Mouse (Mus musculus) limb, embryonic 11.5 days (tissue): ENCODE measurements at regions not wholly inside any gene's neighbourhood (a gene's known extent, or its start where the extent isn't known, plus 50 kb on each side); places are given as distances from the start of the nearest gene placed in this dataset.

Experiments used
- ATAC-seq: fragments of 200-750 bp; cut with Nextera tagmentation; 2 replicates; pipeline ENCODE4 v1.8.0; 2017; ENCODE audit warnings: low read depth; ENCODE audit not compliant: insufficient number of reproducible peaks, low FRiP score, low TSS enrichment
- DNase-seq: peaks from one replicate; pipeline ENCODE4 v3.0.0-alpha.2; 2015; ENCODE audit warnings: low spot score
- H3K27ac ChIP-seq: fragments of 300-500 bp; sonication (generic); replicated peaks from 2 replicates; pipeline ENCODE4 v1.5.1; 2014; ENCODE audit warnings: low read depth, mild to moderate bottlenecking, low read length
- H3K27me3 ChIP-seq: fragments of 300-500 bp; sonication (generic); 2 replicates; pipeline ENCODE4 v1.6.1; 2014; ENCODE audit warnings: mild to moderate bottlenecking, low read length, mixed read lengths; ENCODE audit not compliant: control insufficient read depth, insufficient read depth
- H3K36me3 ChIP-seq: fragments of 300-500 bp; sonication (generic); 2 replicates; pipeline ENCODE4 v1.6.1; 2014; ENCODE audit warnings: mild to moderate bottlenecking, low read length, moderate library complexity, mixed read lengths; ENCODE audit not compliant: control insufficient read depth, insufficient read depth
- H3K4me1 ChIP-seq: fragments of 300-500 bp; sonication (generic); 2 replicates; pipeline ENCODE4 v1.6.1; 2014; ENCODE audit warnings: low read length, mixed read lengths; ENCODE audit not compliant: control insufficient read depth, insufficient read depth
- H3K4me2 ChIP-seq: fragments of 300-500 bp; sonication (generic); 2 replicates; pipeline ENCODE4 v1.6.1; 2014; ENCODE audit warnings: low read depth, mild to moderate bottlenecking, moderate library complexity; ENCODE audit not compliant: severe bottlenecking
- H3K4me3 ChIP-seq: fragments of 300-500 bp; sonication (generic); 2 replicates; pipeline ENCODE4 v1.5.1; 2014; ENCODE audit warnings: low read depth, low read length
- H3K9ac ChIP-seq: fragments of 300-500 bp; sonication (generic); 2 replicates; pipeline ENCODE4 v1.6.1; 2014; ENCODE audit warnings: mild to moderate bottlenecking, low read length
- H3K9me3 ChIP-seq: fragments of 300-500 bp; sonication (generic); 2 replicates; pipeline ENCODE4 v1.6.1; 2016; ENCODE audit warnings: low read length; ENCODE audit not compliant: control insufficient read depth
- WGBS: fragments of 180-500 bp; shearing (Covaris S2); extraction: QIAGEN DNeasy Blood & Tissue Kit; methylation state at CpG from one replicate; pipeline ENCODE4 v1.1.7; 2014; 5-methylcytosine and 5-hydroxymethylcytosine counted together

DNA sequence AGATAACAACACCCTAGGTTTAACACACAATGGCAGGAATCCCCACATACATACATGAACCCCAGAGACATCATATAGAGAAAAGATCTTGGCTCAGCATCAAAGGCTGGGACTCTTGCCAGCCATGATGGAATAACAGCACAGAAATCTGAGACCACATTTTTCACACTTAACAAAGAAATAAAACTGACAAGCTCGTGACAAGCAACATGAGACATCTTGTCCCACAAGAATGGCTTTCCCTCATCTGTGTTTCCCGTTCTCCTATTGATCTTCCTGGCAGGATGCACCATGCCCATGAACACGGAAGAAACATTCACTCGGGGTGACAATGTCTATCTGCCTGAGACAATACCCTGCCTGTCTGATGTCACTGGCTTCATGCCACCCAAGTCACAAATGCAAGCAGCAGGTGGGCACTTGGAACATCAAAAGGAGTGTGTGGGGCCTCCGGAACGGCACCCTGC, 235.0 kb upstream of the Pabpc6 start:
- Histone ChIP-seq H3K4me3 (no peak overlapping the region), H3K4me2 (no peak overlapping the region)
- no peak for ATAC-seq

DNA sequence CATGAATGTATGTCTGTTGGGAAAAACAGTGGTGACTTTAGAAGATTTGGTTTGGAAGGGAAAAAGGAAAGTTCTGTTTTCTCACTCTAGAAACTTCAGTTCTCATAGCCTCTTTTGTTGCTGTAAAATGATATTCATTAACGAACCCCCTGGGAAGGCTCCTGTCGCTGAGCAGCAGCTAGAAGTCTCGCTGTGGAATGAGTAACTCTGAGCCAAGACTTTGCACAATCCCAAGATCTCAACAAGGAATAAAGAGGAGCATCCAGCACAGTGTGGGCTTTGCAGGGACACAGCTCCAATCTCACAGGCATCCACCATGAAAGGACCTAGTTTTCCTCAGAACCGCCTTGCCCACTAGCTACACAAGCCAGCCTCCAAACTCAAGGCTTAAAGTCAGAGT, 233.8 kb upstream of the Pabpc6 start:
- Histone ChIP-seq H3K9ac (no peak overlapping the region), H3K4me1 (peaks cover 12% of the 10 kb centered on the region), H3K36me3 (no peaks in the 10 kb centered on the region), H3K27me3 (no peaks in the 10 kb centered on the region), H3K9me3 (no peaks in the 10 kb centered on the region), H3K4me3 (no peak overlapping the region), H3K27ac (no peak overlapping the region), H3K4me2 (no peak overlapping the region)
- no peak for DNase-seq
- no peak for ATAC-seq
- 69% methylated on average over 4 of the region's 4 CpGs for WGBS

More for the DNA sequence above, 235.0 kb upstream of the Pabpc6 start:
- 30% methylated on average over 6 of the region's 6 CpGs for WGBS
- Histone ChIP-seq H3K27ac (no peak overlapping the region), H3K27me3 (no peaks in the 10 kb centered on the region), H3K36me3 (no peaks in the 10 kb centered on the region), H3K9me3 (no peaks in the 10 kb centered on the region), H3K9ac (no peak overlapping the region), H3K4me1 (peaks cover 12% of the 10 kb centered on the region)
- no peak for DNase-seq

DNA sequence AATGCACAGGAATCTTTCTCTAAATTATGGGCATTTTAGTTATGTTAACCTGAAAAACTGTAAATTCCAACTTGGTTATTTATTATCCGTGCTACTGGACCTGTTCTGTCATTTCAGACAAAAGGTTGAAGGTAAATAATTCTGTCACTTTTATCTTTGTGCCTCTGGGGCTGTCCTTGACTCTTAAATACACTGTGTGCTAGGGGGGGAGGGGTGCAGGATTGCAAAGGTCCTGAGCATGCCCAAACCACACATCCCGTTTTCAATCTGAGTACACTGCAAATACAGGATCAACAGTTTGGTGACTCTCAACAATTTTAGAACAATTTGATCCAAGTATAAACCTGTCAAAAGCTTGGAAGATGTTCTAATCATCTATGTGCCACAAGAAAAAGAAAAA, 227.4 kb upstream of the Pabpc6 start:
- 60% methylated on average over 2 of the region's 2 CpGs for WGBS
- Histone ChIP-seq H3K9me3 (no peaks in the 10 kb centered on the region), H3K4me2 (no peak overlapping the region), H3K9ac (no peak overlapping the region), H3K27me3 (no peaks in the 10 kb centered on the region), H3K36me3 (no peaks in the 10 kb centered on the region), H3K4me3 (no peak overlapping the region), H3K4me1 (peaks cover 7% of the 10 kb centered on the region), H3K27ac (no peak overlapping the region)
- no peak for ATAC-seq
- no peak for DNase-seq

DNA sequence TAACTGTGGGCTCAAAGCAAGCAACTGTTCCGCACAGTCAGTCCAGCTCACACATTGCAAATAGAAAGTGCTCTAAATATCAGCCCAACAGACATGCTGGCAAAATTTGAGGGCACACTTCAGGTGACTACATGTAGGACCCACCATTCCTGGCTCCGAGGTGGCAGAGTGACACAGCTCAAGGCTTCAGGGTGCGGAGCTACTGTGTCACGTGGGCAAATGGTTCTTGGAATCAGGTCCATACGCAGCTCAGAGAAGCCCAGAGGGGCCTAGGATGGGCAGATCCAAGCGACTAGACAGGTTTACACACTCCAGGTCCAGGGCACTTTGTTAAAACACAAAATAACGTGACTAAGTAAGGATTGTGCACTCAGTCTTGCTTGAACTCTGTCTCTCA, 226.2 kb upstream of the Pabpc6 start:
- H3K27me3 ChIP-seq = no peaks in the 10 kb centered on the region
- no peak overlapping the region for H3K9ac ChIP-seq
- ATAC-seq (no peak), DNase-seq (no peak)
- WGBS = 72% methylated on average over 7 of the region's 7 CpGs
- H3K4me1 ChIP-seq = peaks cover 7% of the 10 kb centered on the region
- peak overlapping the region; percentile 56; the same call in 1 of the 2 replicates for H3K27ac ChIP-seq
- no peaks in the 10 kb centered on the region for H3K36me3 ChIP-seq
- no peaks in the 10 kb centered on the region for H3K9me3 ChIP-seq
- no peak overlapping the region for H3K4me2 ChIP-seq
- no peak overlapping the region for H3K4me3 ChIP-seq

DNA sequence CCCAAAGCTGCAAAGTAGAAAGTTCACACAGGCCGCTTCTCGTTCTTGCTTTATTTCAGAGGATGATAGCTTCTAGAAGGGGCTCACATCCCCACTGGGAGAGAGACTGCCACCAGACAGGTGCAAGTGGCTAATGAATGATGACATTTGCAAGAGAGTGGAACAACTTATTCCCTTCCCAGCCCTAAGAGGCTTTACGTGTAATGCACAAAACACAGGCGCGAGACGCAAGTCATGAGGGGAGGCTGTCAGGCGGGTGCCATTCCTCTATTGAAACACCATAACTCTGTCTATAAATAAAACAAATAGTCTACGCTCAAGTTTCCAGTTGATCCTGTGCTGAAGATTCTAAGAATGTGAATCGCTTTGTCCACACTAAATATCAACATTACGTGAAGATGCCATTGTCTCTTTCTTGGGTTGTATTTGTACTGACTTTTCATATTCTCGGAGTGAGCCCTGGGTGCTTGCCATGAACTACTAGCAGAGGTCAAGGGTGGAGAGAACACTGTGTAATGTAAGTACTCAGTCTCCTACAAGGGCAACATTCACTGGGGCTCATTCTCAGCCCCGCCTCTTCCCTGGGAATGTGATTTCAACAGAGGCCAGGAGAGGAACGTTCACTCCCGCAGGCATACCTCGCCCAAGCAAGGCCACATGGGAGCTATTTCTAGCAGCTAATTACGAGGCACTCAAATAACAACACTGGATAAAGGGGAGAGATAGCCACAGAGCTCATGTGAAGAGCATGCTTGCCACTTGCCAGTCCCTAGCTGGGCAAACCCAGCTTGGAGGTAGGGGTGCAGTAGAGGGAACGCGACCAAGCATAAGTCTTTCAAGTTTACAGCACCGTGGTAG, 225.5 kb upstream of the Pabpc6 start:
- H3K9ac ChIP-seq = no peak overlapping the region
- H3K36me3 ChIP-seq = no peaks in the 10 kb centered on the region
- H3K27me3 ChIP-seq = no peaks in the 10 kb centered on the region
- no peak overlapping the region for H3K4me2 ChIP-seq
- peak overlapping the region; percentile 56; the same call in 1 of the 2 replicates for H3K27ac ChIP-seq
- no peak overlapping the region for H3K4me3 ChIP-seq
- peaks cover 7% of the 10 kb centered on the region for H3K4me1 ChIP-seq
- ATAC-seq = peak; percentile 44; the same call in 1 of the 2 replicates
- H3K9me3 ChIP-seq = no peaks in the 10 kb centered on the region
- WGBS = 69% methylated on average over 19 of the region's 19 CpGs
- peak; percentile 53 for DNase-seq

DNA sequence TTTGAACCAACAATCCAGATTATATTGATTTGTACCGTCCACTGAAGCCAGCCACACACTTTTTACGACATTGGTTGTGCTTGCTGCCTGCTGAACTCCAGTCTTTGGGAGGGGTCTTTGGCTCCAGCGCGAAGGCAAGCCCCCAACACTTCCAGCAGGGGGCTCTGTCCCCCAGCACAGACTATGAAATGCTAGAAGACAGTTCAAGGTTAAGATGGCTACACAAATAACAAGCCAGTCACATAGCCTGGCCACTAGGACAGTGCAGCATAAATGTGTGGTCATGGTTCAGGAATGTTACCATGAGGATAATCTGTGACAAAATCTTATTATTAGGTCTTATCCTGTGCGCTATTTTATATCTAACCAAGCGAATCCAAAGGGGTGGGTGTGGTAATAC, 224.4 kb upstream of the Pabpc6 start:
- no peaks in the 10 kb centered on the region for H3K27me3 ChIP-seq
- WGBS = 47% methylated on average over 6 of the region's 6 CpGs
- no peak overlapping the region for H3K27ac ChIP-seq
- H3K4me2 ChIP-seq = no peak overlapping the region
- no peak overlapping the region for H3K4me3 ChIP-seq
- no peak for ATAC-seq
- H3K9ac ChIP-seq = no peak overlapping the region
- peak; percentile 71 for DNase-seq
- peaks cover 7% of the 10 kb centered on the region for H3K4me1 ChIP-seq
- H3K36me3 ChIP-seq = no peaks in the 10 kb centered on the region
- no peaks in the 10 kb centered on the region for H3K9me3 ChIP-seq

DNA sequence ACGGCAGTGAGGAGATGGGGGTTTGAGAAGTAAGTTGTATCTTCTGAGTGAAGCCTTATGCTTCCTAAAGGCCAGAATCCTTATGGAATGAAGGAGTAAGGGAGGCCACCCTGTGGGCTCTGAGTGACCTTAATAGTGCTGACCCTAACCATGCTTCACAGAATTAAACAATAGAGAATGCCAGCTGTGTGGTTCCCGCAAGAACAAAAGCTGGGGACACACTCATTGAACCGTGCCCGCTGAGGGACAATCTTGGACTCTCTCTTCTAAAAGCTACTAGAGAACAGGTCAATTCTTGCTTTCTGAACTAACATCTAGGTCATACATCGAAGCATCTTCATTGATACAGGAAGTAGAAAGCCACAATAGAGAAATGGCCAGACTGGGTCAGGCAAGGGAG, 223.3 kb upstream of the Pabpc6 start:
- no peak overlapping the region for H3K27ac ChIP-seq
- 84% methylated on average over 5 of the region's 5 CpGs for WGBS
- no peaks in the 10 kb centered on the region for H3K9me3 ChIP-seq
- H3K27me3 ChIP-seq = no peaks in the 10 kb centered on the region
- H3K4me1 ChIP-seq = peaks cover 7% of the 10 kb centered on the region
- DNase-seq (no peak), ATAC-seq (no peak)
- no peak overlapping the region for H3K4me3 ChIP-seq
- H3K4me2 ChIP-seq = no peak overlapping the region
- no peak overlapping the region for H3K9ac ChIP-seq
- H3K36me3 ChIP-seq = no peaks in the 10 kb centered on the region

DNA sequence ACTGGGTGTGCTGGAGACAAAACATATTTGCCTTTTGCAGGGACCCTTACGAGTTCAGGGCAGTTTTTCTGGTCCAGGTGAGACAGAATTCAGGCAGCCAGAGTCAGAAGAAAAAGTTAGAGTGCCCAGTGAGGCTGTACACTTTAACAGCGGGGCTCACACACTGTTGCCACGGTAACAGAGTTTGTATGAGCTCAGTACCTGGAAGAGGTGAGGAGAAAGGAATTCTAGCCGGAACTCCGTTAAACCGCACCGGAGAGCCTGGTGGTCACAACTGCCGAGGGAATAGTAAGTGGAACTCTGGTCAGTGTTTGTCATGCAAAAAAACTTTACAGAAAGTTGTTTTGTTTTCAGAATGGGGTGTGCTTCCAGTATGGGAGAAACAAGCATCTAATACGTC, 222.6 kb upstream of the Pabpc6 start:
- H3K27me3 ChIP-seq = no peaks in the 10 kb centered on the region
- no peak overlapping the region for H3K27ac ChIP-seq
- no peak overlapping the region for H3K4me3 ChIP-seq
- no peaks in the 10 kb centered on the region for H3K9me3 ChIP-seq
- WGBS = 82% methylated on average over 9 of the region's 9 CpGs
- DNase-seq (no peak), ATAC-seq (no peak)
- no peak overlapping the region for H3K9ac ChIP-seq
- no peaks in the 10 kb centered on the region for H3K36me3 ChIP-seq
- peaks cover 7% of the 10 kb centered on the region for H3K4me1 ChIP-seq
- H3K4me2 ChIP-seq = no peak overlapping the region
